Mouse (Mus musculus) embryonic facial prominence, embryonic 10.5 days (tissue): ENCODE data around the gene Syt7. TPM values are rescaled to one million over a fixed set of nuclear protein-coding genes. Genes with fewer than 3 reads are reported as not detected.

ENCODE experiments used
- DNase-seq: peaks from one replicate; pipeline ENCODE4 v3.0.0-alpha.2; 2017; ENCODE audit warnings: low spot score
- H3K27ac ChIP-seq: fragments of 300-500 bp; sonication (generic); replicated peaks from 2 replicates; pipeline ENCODE4 v1.5.1; 2016; ENCODE audit warnings: mild to moderate bottlenecking
- H3K27me3 ChIP-seq: fragments of 300-500 bp; sonication (generic); replicated peaks from 2 replicates; pipeline ENCODE4 v1.6.1; 2016; ENCODE audit warnings: low read depth, mild to moderate bottlenecking; ENCODE audit not compliant: poor library complexity, severe bottlenecking
- H3K36me3 ChIP-seq: fragments of 300-500 bp; sonication (generic); replicated peaks from 2 replicates; pipeline ENCODE4 v1.6.1; 2016; ENCODE audit warnings: mild to moderate bottlenecking, moderate library complexity
- H3K4me1 ChIP-seq: fragments of 300-500 bp; sonication (generic); 2 replicates; pipeline ENCODE4 v1.6.1; 2016
- H3K4me3 ChIP-seq: fragments of 300-500 bp; sonication (generic); 2 replicates; pipeline ENCODE4 v1.5.1; 2016; ENCODE audit warnings: mild to moderate bottlenecking, moderate library complexity
- H3K9me3 ChIP-seq: fragments of 300-500 bp; sonication (generic); 2 replicates; pipeline ENCODE4 v1.6.1; 2016; ENCODE audit warnings: mild to moderate bottlenecking
- WGBS: fragments of 180-500 bp; shearing (Covaris S2); methylation state at CpG from one replicate; pipeline ENCODE4 v1.1.7; 2016; 5-methylcytosine and 5-hydroxymethylcytosine counted together
- polyA plus RNA-seq: library from polyadenylated mRNA; unstranded; fragments of >200 nt; fragmentation: Nextera tagmentation; extraction: Ambion mirVana; gene quantifications from 2 replicates; pipeline ENCODE4 v1.2.1, GENCODE M21; 2016

The Syt7 gene
- polyA plus RNA-seq, 1 experiment from 2014 or later = 0.44 TPM

GRCm38 (mm10) chr19:10456752-10457483, 68.0 kb downstream of the Syt7 start, which contains the start of gene Lrrc10b:
Gene Lrrc10b, minus strand, starts transcription at chr19:10457473.
- under 1% methylated on average over 96 of the region's 96 CpGs for WGBS
- Histone ChIP-seq H3K27me3 (peaks cover 100% of the 10 kb centered on the region), H3K4me3 (peak within 1 kb of the TSS; percentile 63), H3K36me3 (no peaks in the 10 kb centered on the region), H3K9me3 (no peaks in the 10 kb centered on the region), H3K27ac (peak within 1 kb of the TSS; percentile 60), H3K4me1 (peaks cover 49% of the 10 kb centered on the region)
- DNase-seq = peak; percentile 83

- Histone ChIP-seq H3K36me3 (no peaks in the 10 kb centered on the region), H3K9me3 (no peaks in the 10 kb centered on the region), H3K27ac (peak overlapping the region; percentile 60; the same call in 1 of the 2 replicates), H3K4me3 (peak overlapping the region; percentile 63), H3K4me1 (peaks cover 54% of the 10 kb centered on the region), H3K27me3 (peaks cover 100% of the 10 kb centered on the region)
- peak; percentile 97 for DNase-seq
- under 1% methylated on average over 34 of the region's 34 CpGs for WGBS
Measured at GRCm38 (mm10) chr19:10457484-10457800, 68.6 kb downstream of the Syt7 start.

GRCm38 (mm10) chr19:10458096-10458495, 69.2 kb downstream of the Syt7 start:
- Histone ChIP-seq H3K27ac (no peak overlapping the region), H3K4me1 (peaks cover 58% of the 10 kb centered on the region), H3K9me3 (no peaks in the 10 kb centered on the region), H3K36me3 (no peaks in the 10 kb centered on the region), H3K4me3 (peak overlapping the region; percentile 63), H3K27me3 (peaks cover 99% of the 10 kb centered on the region)
- 32% methylated on average over 8 of the region's 8 CpGs for WGBS
- no peak for DNase-seq

GRCm38 (mm10) chr19:10459907-10460306, 71.0 kb downstream of the Syt7 start:
- Histone ChIP-seq H3K4me1 (peaks cover 66% of the 10 kb centered on the region), H3K9me3 (no peaks in the 10 kb centered on the region), H3K36me3 (no peaks in the 10 kb centered on the region), H3K27me3 (peaks cover 88% of the 10 kb centered on the region), H3K27ac (no peak overlapping the region), H3K4me3 (no peak overlapping the region)
- WGBS = 41% methylated on average over 11 of the region's 11 CpGs
- DNase-seq = no peak

- Histone ChIP-seq H3K4me1 (peaks cover 60% of the 10 kb centered on the region), H3K9me3 (no peaks in the 10 kb centered on the region), H3K27me3 (peaks cover 75% of the 10 kb centered on the region), H3K36me3 (no peaks in the 10 kb centered on the region), H3K27ac (no peak overlapping the region), H3K4me3 (no peak overlapping the region)
- no peak for DNase-seq
- 45% methylated on average over 7 of the region's 7 CpGs for WGBS
Measured at GRCm38 (mm10) chr19:10461584-10461983, 72.7 kb downstream of the Syt7 start.

GRCm38 (mm10) chr19:10464427-10464826, 75.5 kb downstream of the Syt7 start:
- 10% methylated on average over 4 of the region's 4 CpGs for WGBS
- DNase-seq = no peak
- peaks cover 48% of the 10 kb centered on the region for H3K4me1 ChIP-seq
- H3K27me3 ChIP-seq = peaks cover 53% of the 10 kb centered on the region
- H3K9me3 ChIP-seq = no peaks in the 10 kb centered on the region
- no peaks in the 10 kb centered on the region for H3K36me3 ChIP-seq
- no peak overlapping the region for H3K4me3 ChIP-seq
- H3K27ac ChIP-seq = no peak overlapping the region; the same call in 1 of the 2 replicates

GRCm38 (mm10) chr19:10469171-10469658, 80.3 kb downstream of the Syt7 start:
- Histone ChIP-seq H3K27ac (no peak overlapping the region), H3K9me3 (no peaks in the 10 kb centered on the region), H3K4me3 (no peak overlapping the region), H3K27me3 (peaks cover 15% of the 10 kb centered on the region), H3K4me1 (peaks cover 18% of the 10 kb centered on the region), H3K36me3 (no peaks in the 10 kb centered on the region)
- 67% methylated on average over 8 of the region's 8 CpGs for WGBS
- no peak for DNase-seq

GRCm38 (mm10) chr19:10472958-10473357, 84.1 kb downstream of the Syt7 start:
- Histone ChIP-seq H3K4me3 (no peak overlapping the region), H3K9me3 (no peaks in the 10 kb centered on the region), H3K36me3 (no peaks in the 10 kb centered on the region), H3K4me1 (peaks cover 14% of the 10 kb centered on the region), H3K27me3 (peaks cover 41% of the 10 kb centered on the region), H3K27ac (no peak overlapping the region)
- 78% methylated on average over 3 of the region's 3 CpGs for WGBS
- DNase-seq = no peak

- no peak overlapping the region for H3K27ac ChIP-seq
- 20% methylated on average over 6 of the region's 6 CpGs for WGBS
- H3K9me3 ChIP-seq = no peaks in the 10 kb centered on the region
- no peak for DNase-seq
- H3K27me3 ChIP-seq = peaks cover 45% of the 10 kb centered on the region
- H3K36me3 ChIP-seq = no peaks in the 10 kb centered on the region
- H3K4me1 ChIP-seq = peaks cover 14% of the 10 kb centered on the region
- no peak overlapping the region for H3K4me3 ChIP-seq
Measured at GRCm38 (mm10) chr19:10473779-10474178, 84.9 kb downstream of the Syt7 start.

- Histone ChIP-seq H3K27me3 (peaks cover 39% of the 10 kb centered on the region), H3K36me3 (no peaks in the 10 kb centered on the region), H3K4me3 (no peak overlapping the region), H3K4me1 (peaks cover 13% of the 10 kb centered on the region), H3K9me3 (no peaks in the 10 kb centered on the region), H3K27ac (no peak overlapping the region)
- 65% methylated on average over 4 of the region's 4 CpGs for WGBS
- no peak for DNase-seq
Measured at GRCm38 (mm10) chr19:10479541-10479940, 90.7 kb downstream of the Syt7 start.

- DNase-seq = peak; percentile 65
- whole genome bisulfite sequencing = 34% methylated on average over 6 of the region's 6 CpGs
- Histone ChIP-seq H3K9me3 (no peaks in the 10 kb centered on the region), H3K36me3 (no peaks in the 10 kb centered on the region), H3K27me3 (peaks cover 14% of the 10 kb centered on the region; the same call in 1 of the 2 replicates), H3K4me3 (no peak within 1 kb of the TSS), H3K27ac (no peak within 1 kb of the TSS), H3K4me1 (peaks cover 13% of the 10 kb centered on the region)
Measured at GRCm38 (mm10) chr19:10482703-10483102, 93.8 kb downstream of the Syt7 start, which contains the start of gene Ppp1r32. Gene Ppp1r32, minus strand, starts transcription at chr19:10482928.

GRCm38 (mm10) chr19:10486264-10486738, 97.4 kb downstream of the Syt7 start:
- WGBS = 24% methylated on average over 9 of the region's 9 CpGs
- DNase-seq = peak; percentile 70
- H3K4me1 ChIP-seq = peaks cover 13% of the 10 kb centered on the region
- no peaks in the 10 kb centered on the region for H3K36me3 ChIP-seq
- peaks cover 8% of the 10 kb centered on the region; the same call in 1 of the 2 replicates for H3K27me3 ChIP-seq
- H3K4me3 ChIP-seq = no peak overlapping the region
- no peak overlapping the region for H3K27ac ChIP-seq
- no peaks in the 10 kb centered on the region for H3K9me3 ChIP-seq

- 90% methylated on average over 1 of the region's 1 CpGs for WGBS
- H3K9me3 ChIP-seq = no peaks in the 10 kb centered on the region
- H3K27me3 ChIP-seq = no peaks in the 10 kb centered on the region
- no peak overlapping the region for H3K4me3 ChIP-seq
- H3K27ac ChIP-seq = no peak overlapping the region
- no peak for DNase-seq
- H3K4me1 ChIP-seq = no peaks in the 10 kb centered on the region
- peaks cover 18% of the 10 kb centered on the region for H3K36me3 ChIP-seq
Measured at GRCm38 (mm10) chr19:10495670-10496069, 106.8 kb downstream of the Syt7 start.
